ENCODE assay signal across 20 mouse cellular contexts in the genomic region with DNA sequence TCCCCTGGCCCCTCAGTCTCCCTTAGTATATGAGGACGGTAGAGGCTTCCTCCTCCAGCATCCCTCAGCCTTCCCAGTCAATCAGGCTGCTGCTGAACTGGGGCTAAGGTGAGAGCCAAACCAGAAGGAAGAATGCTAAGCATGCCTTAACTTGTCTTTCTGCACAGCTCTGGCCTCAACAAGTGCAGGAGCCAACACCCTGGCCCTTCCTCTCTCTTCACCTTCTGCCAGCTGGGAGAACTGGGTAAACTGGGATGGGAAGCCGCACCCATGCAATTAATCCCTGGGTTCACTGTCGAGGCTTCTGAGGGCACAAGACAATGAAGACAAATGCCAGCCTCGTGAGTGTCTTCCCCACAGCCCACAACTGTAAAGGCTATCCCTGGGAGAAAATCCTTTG.
"Had no signal": no experiment of that assay in that cellular context is flagged by ENCODE, and none has a peak within 500 bp of the region (broad histone marks: within the 10 kb centered on the region; RNA-seq: fewer than 3 reads in every experiment).

No protein-coding gene starts in this region.

- H3K9ac ChIP-seq: liver, embryonic 14.5 days; lung, embryonic 14.5 days; midbrain, embryonic 12.5 days; neural tube, embryonic 13.5 days; neural tube, embryonic 15.5 days had no signal

- H3K9me3 ChIP-seq: midbrain, embryonic 12.5 days; neural tube, embryonic 13.5 days; neural tube, embryonic 15.5 days had no signal

- H3K4me3 ChIP-seq: midbrain, embryonic 10.5 days; midbrain, embryonic 12.5 days; myocyte; neural tube, embryonic 13.5 days; neural tube, embryonic 15.5 days had no signal

- H3K27ac ChIP-seq: liver, embryonic 14.5 days; midbrain, embryonic 10.5 days; midbrain, embryonic 12.5 days; neural tube, embryonic 13.5 days; neural tube, embryonic 15.5 days had no signal

- H3K36me3 ChIP-seq: midbrain, embryonic 10.5 days; midbrain, embryonic 12.5 days; neural tube, embryonic 13.5 days; neural tube, embryonic 15.5 days had no signal

- H3K27me3 ChIP-seq: midbrain, embryonic 12.5 days; neural tube, embryonic 13.5 days; neural tube, embryonic 15.5 days had no signal

- H3K4me2 ChIP-seq: lung, embryonic 14.5 days; midbrain, embryonic 12.5 days; neural tube, embryonic 13.5 days; neural tube, embryonic 15.5 days had no signal

- H3K4me1 ChIP-seq: midbrain, embryonic 10.5 days; midbrain, embryonic 12.5 days; neural tube, embryonic 13.5 days; neural tube, embryonic 15.5 days had no signal

- DNase-seq: lung, adult 18-20 months; lung, embryonic 14.5 days; lung, postnatal 10 days; lung, postnatal 4 days; midbrain, embryonic 14.5 days; retina, postnatal 1 day; right cerebral cortex, adult 18-20 months; right cerebral cortex, postnatal 25 days; right cerebral cortex, postnatal 4 days; spleen, adult 18-20 months; thymus, adult 18-20 months; thymus, postnatal 14 days; thymus, postnatal 36 days had no signal

- ATAC-seq: midbrain, embryonic 16.5 days had no signal
